Mouse (Mus musculus) G1E-ER4 (cell line): ENCODE data around the gene Ttc17. TPM values are rescaled to one million over a fixed set of nuclear protein-coding genes. Genes with fewer than 3 reads are reported as not detected.

Experiments used
- GATA1 ChIP-seq: IDR thresholded peaks from one replicate; pipeline ENCODE4 v1.8.0; 2012; ENCODE audit warnings: low read length, inconsistent platforms
- polyA plus RNA-seq: library from polyadenylated mRNA; stranded (reverse); fragments of >175 nt; gene quantifications from 2 replicates; pipeline ENCODE4 v1.2.3, GENCODE M21; 2012

Ttc17 gene
- polyA plus RNA-seq, 1 experiment = 3.1 TPM

DNA sequence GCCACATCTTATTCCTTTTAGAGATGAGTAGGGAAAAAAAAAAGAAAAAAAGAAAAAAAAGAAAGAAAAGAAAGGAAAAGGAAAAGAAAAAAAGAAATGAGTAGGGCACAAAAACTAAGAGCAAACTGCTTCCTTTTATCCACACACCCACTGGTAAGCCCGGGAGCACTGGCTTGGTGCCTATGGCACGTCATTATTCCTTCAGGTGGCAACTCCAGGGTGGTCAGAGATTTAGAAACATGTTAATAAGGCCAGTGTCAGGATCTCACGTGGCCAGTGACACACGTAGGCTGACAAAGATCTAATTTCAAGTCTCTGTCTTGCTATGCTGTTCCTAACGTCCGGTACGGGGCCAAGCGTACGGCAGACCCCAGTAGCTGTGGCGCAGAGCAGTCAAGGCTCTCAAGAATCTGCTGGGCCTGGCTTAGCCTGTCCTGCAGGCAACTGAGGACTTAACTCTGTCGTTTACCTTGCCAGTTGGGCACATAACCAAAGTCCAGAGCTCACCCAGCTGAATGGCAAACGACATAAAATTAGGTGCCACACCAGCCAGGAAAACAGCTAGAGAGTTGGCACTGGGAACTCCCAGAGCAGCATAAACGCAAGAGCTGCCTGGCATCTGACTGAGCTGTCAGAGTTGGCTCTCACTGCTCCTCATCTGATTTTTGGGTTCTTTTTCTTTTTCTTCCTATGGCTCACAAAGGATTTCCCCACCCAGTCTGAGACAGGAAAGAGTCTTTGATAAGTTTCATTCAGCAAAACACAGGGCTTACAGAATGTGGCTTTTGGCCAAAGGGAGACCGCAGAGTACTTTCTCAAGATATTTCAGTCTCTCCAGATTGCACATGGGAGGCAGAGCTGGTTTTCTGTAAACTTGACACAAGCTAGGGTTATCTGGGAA is 72.4 kb downstream of the Ttc17 start:
- TF ChIP-seq GATA1 = no peak

- no peak for TF ChIP-seq GATA1
Measured at GRCm38 (mm10) chr2:94333086-94333485, 73.4 kb downstream of the Ttc17 start.

DNA sequence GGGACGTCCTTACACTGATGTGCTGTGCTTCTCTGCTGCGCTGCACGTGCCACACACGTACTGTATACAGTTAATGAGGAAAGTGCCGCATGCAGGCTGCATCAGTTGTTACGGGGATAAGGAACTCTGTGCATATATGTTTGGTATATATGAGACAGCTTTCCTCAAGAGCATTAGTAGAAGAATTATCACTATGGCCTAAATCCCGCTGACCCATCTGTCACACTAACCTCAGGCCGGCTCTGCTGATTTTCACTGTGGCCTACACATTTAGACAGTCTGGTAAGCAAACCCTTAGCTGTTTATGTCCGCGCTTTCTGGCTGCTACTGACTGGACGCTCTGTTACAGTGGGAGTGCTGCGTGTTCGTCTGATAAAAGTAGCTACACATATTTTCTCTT is 77.2 kb downstream of the Ttc17 start:
- no peak for TF ChIP-seq GATA1

DNA sequence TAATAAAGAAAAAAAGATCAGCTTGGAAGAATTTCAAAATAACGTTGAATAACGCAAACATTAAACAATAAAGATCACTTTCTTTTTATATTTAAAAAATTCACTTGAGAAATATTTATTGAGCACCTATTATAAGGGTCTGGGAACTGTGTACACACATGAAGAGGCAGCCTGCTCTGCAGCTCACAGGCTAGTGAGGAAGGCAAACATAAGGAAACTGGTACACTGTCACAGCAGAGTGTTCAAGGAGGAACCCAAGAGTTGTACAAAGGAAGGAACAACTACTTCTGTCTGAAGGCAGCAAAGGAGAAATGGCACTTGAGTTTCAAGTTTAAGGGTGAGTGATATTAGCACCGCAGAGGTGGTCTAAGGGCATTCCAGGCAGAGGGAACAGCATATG is 78.7 kb downstream of the Ttc17 start:
- no peak for TF ChIP-seq GATA1

- TF ChIP-seq GATA1 = no peak
Measured at GRCm38 (mm10) chr2:94319780-94320179, 86.7 kb downstream of the Ttc17 start.

DNA sequence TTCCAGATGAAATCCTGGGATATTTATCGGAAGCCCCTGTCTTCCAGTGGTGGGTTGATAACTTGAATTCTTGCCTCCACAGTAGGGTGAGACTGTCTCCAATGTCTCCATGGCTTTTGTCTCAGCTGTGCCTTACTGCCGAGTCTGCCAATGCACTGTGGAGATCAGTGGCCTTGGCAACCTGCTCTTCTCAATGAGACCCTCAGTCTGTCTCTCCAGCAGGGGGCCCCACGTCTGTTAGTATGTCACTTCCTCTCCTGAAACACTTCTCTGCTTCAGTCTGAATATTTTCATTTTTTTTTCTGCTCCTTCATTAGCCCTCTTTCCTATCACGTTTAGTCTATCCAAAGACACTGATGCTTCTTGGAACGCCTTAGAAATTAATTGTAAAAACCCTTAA is 90.0 kb downstream of the Ttc17 start:
- no peak for TF ChIP-seq GATA1

DNA sequence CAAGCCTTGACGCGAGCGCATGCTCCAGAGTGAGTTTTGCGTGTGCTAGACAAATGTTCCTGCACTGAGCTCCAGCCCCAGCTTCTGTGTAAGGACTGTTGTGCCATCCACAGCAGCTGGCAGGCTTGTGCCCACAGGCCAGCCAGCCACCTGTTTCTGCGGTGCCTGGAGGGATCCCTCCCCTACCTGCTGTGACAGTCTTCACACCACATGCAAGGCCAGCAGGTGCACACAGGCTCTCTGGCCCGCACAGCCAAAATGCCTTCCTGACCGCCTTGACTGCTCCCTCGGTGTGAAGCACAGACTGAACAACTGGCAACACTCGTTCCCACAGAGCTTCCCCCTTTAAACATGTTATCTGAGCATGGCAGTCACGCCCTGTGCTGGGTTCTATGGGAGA is 102.5 kb downstream of the Ttc17 start:
- no peak for TF ChIP-seq GATA1

- TF ChIP-seq GATA1 = no peak
Measured at GRCm38 (mm10) chr2:94302393-94302792, 104.1 kb downstream of the Ttc17 start.

DNA sequence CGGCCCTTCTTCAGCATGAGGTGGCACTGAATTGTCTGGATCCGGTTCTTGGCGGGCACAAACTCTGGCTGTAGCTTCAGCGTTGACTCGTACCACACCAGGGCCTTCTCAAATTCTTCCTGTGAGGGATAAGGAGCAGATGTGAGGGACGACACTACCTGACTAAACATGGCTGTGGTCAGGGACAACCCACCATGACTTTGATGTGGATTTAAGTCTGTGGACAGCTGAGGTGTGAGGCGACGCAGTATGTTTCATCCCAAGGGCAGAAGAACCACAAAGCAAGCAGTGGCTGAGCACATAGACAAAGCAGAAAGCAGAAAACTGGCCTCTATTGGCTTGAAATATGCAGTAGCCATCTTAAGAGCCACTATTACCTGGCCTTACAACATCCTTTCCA is 104.7 kb downstream of the Ttc17 start:
- TF ChIP-seq GATA1 = no peak

- no peak for TF ChIP-seq GATA1
Measured at GRCm38 (mm10) chr2:94297467-94297866, 109.0 kb downstream of the Ttc17 start.

DNA sequence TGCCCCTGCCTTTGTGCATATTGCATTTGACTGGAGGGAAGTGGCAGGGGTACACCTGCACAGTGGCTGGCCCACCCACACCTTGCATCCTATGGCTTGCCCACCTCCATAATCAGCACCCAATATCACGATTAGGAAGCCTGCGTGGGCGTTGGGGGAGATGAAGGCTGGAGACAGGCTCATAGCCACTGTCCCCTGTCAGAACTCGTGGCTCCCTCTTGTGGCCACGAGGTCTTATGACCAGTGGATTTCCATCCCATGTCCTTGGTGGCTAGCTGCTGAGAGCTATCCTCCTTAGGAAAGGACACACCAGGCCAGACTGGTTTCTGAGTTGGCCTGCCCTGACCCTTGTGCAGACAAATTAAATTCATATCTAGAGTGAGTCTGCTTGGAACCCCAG is 116.0 kb downstream of the Ttc17 start:
- TF ChIP-seq GATA1 = no peak

DNA sequence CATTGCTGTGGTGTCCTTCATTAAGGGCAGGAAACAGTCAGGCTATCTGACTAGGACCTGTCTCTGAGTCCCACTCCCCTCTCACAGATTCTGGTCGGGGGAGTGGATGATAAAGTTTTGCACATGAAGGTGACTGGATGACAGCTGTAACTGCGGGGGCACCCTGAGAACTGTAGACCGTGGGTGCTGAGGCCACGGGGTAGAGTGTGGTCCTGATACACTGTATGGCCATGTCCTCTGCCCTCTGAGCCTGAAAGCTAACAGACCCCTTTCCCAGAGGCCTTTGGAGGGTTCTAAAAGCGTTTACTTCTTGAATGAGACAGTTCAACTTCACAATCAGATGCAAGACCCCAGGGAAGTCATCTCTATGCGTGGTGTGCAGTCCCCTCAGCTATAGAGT is 116.8 kb downstream of the Ttc17 start:
- no peak for TF ChIP-seq GATA1

- no peak for TF ChIP-seq GATA1
Measured at GRCm38 (mm10) chr2:94289169-94289568, 117.3 kb downstream of the Ttc17 start.

DNA sequence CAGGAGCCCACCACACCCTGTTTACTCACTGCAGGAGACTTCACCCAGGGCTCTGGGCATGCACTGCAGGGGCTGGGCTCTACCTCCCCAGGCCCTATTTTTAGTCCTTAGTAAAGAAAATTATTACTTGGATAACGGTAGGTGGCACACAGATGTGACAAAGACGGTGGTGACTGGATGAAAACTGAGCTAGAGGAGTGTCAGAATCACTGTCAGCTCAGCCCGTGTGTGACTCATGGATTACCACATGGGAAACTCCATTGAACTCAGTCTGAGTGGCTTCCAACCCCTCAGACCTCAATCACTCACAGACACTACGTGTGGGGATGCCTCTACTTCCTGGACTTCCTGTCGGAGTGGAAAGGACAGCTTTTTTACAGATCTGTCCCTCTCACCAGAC is 118.4 kb downstream of the Ttc17 start:
- TF ChIP-seq GATA1 = no peak

GRCm38 (mm10) chr2:94287435-94287834 is 119.1 kb downstream of the Ttc17 start:
- TF ChIP-seq GATA1 = no peak

- no peak for TF ChIP-seq GATA1
Measured at GRCm38 (mm10) chr2:94283526-94283925, 123.0 kb downstream of the Ttc17 start.

- no peak for TF ChIP-seq GATA1
Measured at GRCm38 (mm10) chr2:94279596-94279995, 126.9 kb downstream of the Ttc17 start.
